Mouse (Mus musculus): ENCODE measurements around the gene Fam126a. TPM values are rescaled to one million over a fixed set of nuclear protein-coding genes. Genes with fewer than 3 reads are reported as not detected.

Gene Fam126a
- polyA plus RNA-seq, 1 experiment from 2014 or later: 36.4 TPM

DNA sequence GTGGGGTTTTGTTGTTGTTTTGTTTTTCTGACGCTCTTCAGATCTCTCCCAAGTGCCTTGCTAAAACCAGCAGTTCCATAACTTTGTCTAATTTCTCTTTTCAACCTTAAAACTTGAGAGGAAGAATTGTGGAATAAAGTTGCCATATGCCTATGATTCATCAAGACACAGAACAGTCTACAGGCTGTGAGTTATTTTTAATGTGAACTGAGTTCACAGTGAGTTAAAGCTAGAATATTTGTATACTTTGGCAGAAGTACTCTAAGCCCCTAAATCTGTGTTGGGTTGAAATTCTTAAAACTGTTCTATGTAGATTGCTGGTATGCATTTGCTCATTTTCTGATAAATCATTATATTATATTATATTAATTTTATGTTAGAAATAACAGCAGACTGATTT is 118.9 kb downstream of the Fam126a start:
- H3K9me3 ChIP-seq: 0 out of 2 replicates have a peak, but pooled peaks cover 8% of the 10 kb centered on the region
- ATAC-seq (ENCODE audit: low FRiP score): no peak
- WGBS: 100% methylated on average over 1 of the region's 1 CpGs

DNA sequence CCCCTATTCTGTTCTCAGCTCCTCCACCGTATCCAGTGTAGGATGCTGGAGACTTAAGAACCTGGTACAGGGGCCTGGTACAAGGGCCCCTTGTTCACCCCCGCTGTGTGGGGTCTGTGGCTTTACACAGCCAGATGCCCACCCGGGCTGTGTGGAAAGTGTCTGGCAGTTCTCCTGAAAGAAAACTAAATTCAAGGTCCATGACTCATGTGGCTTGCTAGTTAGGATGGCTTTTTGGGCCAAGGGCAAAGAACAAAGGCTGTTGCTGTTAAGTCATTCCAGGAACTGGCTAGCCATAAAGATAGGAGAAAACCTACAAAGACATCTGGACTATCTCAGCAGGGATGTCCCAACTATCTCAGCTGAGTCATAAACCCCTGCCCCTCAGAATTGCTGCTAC is 121.2 kb downstream of the Fam126a start:
- Histone ChIP-seq H3K27ac (no peak overlapping the region), H3K4me2 (no peak overlapping the region), H3K4me3 (no peak overlapping the region), H3K27me3 (no peaks in the 10 kb centered on the region), H3K36me3 (no peaks in the 10 kb centered on the region), H3K9ac (no peak overlapping the region), H3K4me1 (replicated peaks) (no peaks in the 10 kb centered on the region), H3K9me3 (0 out of 2 replicates have a peak, but pooled peaks cover 8% of the 10 kb centered on the region)
- no peak for ATAC-seq (ENCODE audit: low FRiP score)
- WGBS: 96% methylated on average over 3 of the region's 3 CpGs

More for the DNA sequence above, 118.9 kb downstream of the Fam126a start:
- Histone ChIP-seq H3K27me3 (no peaks in the 10 kb centered on the region), H3K9ac (no peak overlapping the region), H3K36me3 (no peaks in the 10 kb centered on the region), H3K27ac (no peak overlapping the region), H3K4me3 (no peak overlapping the region), H3K4me1 (replicated peaks) (no peaks in the 10 kb centered on the region), H3K4me2 (no peak overlapping the region)

DNA sequence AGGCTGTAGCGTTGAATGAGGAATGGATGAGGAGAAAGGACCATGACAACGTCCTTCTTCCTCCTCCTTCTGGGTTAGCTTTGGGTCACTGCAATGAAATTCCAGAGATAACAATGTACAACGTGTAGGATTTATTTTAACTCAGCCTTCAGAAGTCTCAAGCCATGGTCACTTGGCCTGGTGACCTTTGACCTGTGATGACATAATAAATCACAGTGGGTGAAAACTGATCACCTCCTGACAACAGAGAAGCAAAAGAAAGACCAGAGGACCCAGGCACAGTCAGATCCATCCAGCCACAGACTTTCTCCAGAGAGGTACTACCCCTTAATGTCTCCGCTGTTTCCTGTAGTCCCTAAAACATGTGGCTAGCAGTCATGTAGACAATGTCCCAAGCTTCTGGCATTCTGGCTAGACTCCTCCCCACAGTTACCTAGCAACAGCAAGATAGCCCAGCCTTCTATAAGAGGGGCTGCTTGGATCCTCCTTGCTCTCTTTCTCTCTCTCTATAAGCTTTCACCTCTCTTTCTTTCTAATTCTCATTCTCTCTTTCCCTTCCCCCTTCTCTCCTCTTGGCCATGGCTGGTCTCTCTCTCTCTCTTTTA is 121.9 kb downstream of the Fam126a start:
- no peaks in the 10 kb centered on the region for H3K36me3 ChIP-seq
- no peaks in the 10 kb centered on the region for H3K27me3 ChIP-seq
- 0 out of 2 replicates have a peak, but pooled peaks cover 8% of the 10 kb centered on the region for H3K9me3 ChIP-seq
- no peak overlapping the region for H3K4me3 ChIP-seq
- H3K4me1 ChIP-seq (replicated peaks): no peaks in the 10 kb centered on the region
- WGBS: 72% methylated on average over 4 of the region's 4 CpGs
- H3K27ac ChIP-seq: no peak overlapping the region
- no peak overlapping the region for H3K9ac ChIP-seq
- H3K4me2 ChIP-seq: no peak overlapping the region
- ATAC-seq (ENCODE audit: low FRiP score): no peak

DNA sequence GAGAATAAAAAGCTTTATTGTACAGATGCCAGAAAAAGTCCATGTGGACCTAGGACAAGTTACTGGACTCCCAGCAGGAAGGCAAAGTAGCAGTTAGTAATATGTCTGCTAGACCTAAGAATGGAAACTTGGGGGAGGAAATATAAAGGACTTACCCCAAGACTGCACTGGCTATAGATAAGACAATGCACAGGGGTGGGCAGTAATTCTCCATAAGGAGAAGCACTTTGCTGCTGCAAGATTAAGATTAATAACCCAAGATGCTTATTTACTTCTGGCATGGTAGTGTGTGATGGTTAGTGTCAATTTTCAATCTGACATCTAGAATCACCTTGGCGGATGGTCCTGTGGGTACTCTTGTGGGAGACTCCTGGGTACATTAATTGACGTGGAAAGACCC is 128.3 kb downstream of the Fam126a start:
- H3K4me2 ChIP-seq: no peak overlapping the region
- H3K27ac ChIP-seq: no peak overlapping the region
- WGBS: 74% methylated on average over 2 of the region's 2 CpGs
- no peaks in the 10 kb centered on the region for H3K27me3 ChIP-seq
- no peak overlapping the region for H3K4me3 ChIP-seq
- H3K36me3 ChIP-seq: no peaks in the 10 kb centered on the region
- no peak for ATAC-seq (ENCODE audit: low FRiP score)
- H3K9ac ChIP-seq: no peak overlapping the region
- H3K4me1 ChIP-seq (replicated peaks): no peaks in the 10 kb centered on the region
- no peaks in the 10 kb centered on the region for H3K9me3 ChIP-seq

GRCm38 (mm10) chr5:23900190-23900589 is 130.3 kb downstream of the Fam126a start:
- no peaks in the 10 kb centered on the region for H3K9me3 ChIP-seq
- no peak overlapping the region for H3K4me2 ChIP-seq
- no peak overlapping the region for H3K27ac ChIP-seq
- no peak overlapping the region for H3K9ac ChIP-seq
- H3K4me1 ChIP-seq (replicated peaks): no peaks in the 10 kb centered on the region
- H3K36me3 ChIP-seq: no peaks in the 10 kb centered on the region
- no peak for ATAC-seq (ENCODE audit: low FRiP score)
- no peaks in the 10 kb centered on the region for H3K27me3 ChIP-seq
- no peak overlapping the region for H3K4me3 ChIP-seq
- 75% methylated on average over 4 of the region's 4 CpGs for WGBS

GRCm38 (mm10) chr5:23893864-23894771 is 136.4 kb downstream of the Fam126a start:
- no peaks in the 10 kb centered on the region for H3K36me3 ChIP-seq
- 86% methylated on average over 11 of the region's 11 CpGs for WGBS
- H3K27me3 ChIP-seq: no peaks in the 10 kb centered on the region
- H3K9ac ChIP-seq: no peak overlapping the region
- no peaks in the 10 kb centered on the region for H3K9me3 ChIP-seq
- H3K4me1 ChIP-seq (replicated peaks): no peaks in the 10 kb centered on the region
- no peak overlapping the region for H3K27ac ChIP-seq
- no peak overlapping the region for H3K4me2 ChIP-seq
- ATAC-seq (ENCODE audit: low FRiP score): no peak
- no peak overlapping the region for H3K4me3 ChIP-seq

DNA sequence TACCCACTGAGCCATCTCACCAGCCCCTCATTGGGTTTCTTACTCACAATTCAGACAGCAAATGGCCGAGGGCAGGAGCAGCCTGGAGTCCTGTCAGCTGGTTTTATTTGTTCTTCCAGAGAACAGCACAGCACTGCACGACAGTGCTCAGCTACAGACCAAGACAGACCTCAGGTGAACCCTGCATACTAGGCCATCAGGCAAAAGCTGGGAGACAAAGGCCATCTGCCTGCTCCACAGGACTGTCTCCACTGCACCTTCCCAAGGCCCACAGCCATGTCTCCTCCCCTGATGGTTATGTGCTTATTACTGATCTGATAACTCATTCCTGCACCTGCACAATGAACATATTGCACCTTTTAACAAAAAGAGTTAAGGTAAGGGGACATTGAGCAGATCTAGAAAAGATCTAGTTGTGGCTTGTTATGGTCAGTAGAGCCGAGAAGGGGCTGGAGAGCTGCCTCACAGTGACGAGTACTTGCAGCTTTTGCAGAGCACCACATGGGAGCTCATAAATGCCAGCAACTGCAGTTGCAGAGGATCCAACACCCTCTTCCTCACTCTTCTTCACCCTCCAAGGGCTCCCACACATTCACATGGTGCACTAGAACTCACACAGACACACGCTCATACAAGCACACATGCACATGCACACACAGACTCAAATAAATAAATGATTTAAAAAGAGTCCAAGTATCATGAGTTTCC is 137.2 kb downstream of the Fam126a start:
- ATAC-seq (ENCODE audit: low FRiP score): no peak
- H3K9ac ChIP-seq: no peak overlapping the region
- H3K9me3 ChIP-seq: no peaks in the 10 kb centered on the region
- no peaks in the 10 kb centered on the region for H3K4me1 ChIP-seq (replicated peaks)
- H3K4me3 ChIP-seq: no peak overlapping the region
- no peak overlapping the region for H3K27ac ChIP-seq
- no peak overlapping the region for H3K4me2 ChIP-seq
- no peaks in the 10 kb centered on the region for H3K27me3 ChIP-seq
- H3K36me3 ChIP-seq: no peaks in the 10 kb centered on the region
- WGBS: 76% methylated on average over 5 of the region's 5 CpGs

GRCm38 (mm10) chr5:23890734-23891133 is 139.8 kb downstream of the Fam126a start:
- no peak overlapping the region for H3K4me2 ChIP-seq
- no peak for ATAC-seq (ENCODE audit: low FRiP score)
- H3K4me3 ChIP-seq: no peak overlapping the region
- H3K27me3 ChIP-seq: no peaks in the 10 kb centered on the region
- H3K4me1 ChIP-seq (replicated peaks): no peaks in the 10 kb centered on the region
- no peak overlapping the region for H3K27ac ChIP-seq
- WGBS: 47% methylated on average over 10 of the region's 10 CpGs
- no peak overlapping the region for H3K9ac ChIP-seq
- H3K36me3 ChIP-seq: no peaks in the 10 kb centered on the region
- H3K9me3 ChIP-seq: no peaks in the 10 kb centered on the region

DNA sequence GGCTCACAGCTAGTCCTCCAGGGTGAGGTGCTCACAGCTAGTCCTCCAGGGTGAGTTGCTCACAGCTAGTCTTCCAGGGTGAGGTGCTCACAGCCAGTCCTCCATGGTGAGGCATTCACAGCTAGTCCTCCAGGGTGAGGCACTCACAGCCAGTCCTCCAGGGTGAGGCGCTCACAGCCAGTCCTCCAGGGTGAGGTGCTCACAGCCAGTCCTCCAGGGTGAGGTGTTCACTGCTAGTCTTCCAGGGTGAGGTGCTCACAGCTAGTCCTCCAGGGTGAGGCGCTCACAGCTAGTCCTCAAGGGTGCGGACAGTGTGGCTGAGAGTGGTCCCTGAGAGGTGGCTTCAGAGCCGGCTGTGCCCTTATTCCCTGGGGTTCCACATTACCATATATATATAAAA is 141.0 kb downstream of the Fam126a start:
- H3K36me3 ChIP-seq: no peaks in the 10 kb centered on the region
- no peak overlapping the region for H3K4me2 ChIP-seq
- no peak overlapping the region for H3K9ac ChIP-seq
- no peak overlapping the region for H3K4me3 ChIP-seq
- ATAC-seq (ENCODE audit: low FRiP score): no peak
- no peak overlapping the region for H3K27ac ChIP-seq
- 72% methylated on average over 4 of the region's 4 CpGs for WGBS
- H3K9me3 ChIP-seq: no peaks in the 10 kb centered on the region
- H3K27me3 ChIP-seq: no peaks in the 10 kb centered on the region
- no peaks in the 10 kb centered on the region for H3K4me1 ChIP-seq (replicated peaks)

- H3K4me1 ChIP-seq (replicated peaks): no peaks in the 10 kb centered on the region
- 76% methylated on average over 3 of the region's 3 CpGs for WGBS
- no peak overlapping the region for H3K4me3 ChIP-seq
- no peak for ATAC-seq (ENCODE audit: low FRiP score)
- H3K9ac ChIP-seq: no peak overlapping the region
- H3K27me3 ChIP-seq: no peaks in the 10 kb centered on the region
- no peaks in the 10 kb centered on the region for H3K9me3 ChIP-seq
- no peak overlapping the region for H3K27ac ChIP-seq
- no peaks in the 10 kb centered on the region for H3K36me3 ChIP-seq
- H3K4me2 ChIP-seq: no peak overlapping the region
Measured at GRCm38 (mm10) chr5:23887111-23887510, 143.4 kb downstream of the Fam126a start.

- Histone ChIP-seq H3K27me3 (peaks cover 3% of the 10 kb centered on the region; the same call in 1 of the 2 replicates), H3K4me1 (replicated peaks) (no peaks in the 10 kb centered on the region), H3K9ac (no peak overlapping the region), H3K4me2 (no peak overlapping the region), H3K27ac (no peak overlapping the region), H3K36me3 (no peaks in the 10 kb centered on the region), H3K4me3 (no peak overlapping the region), H3K9me3 (no peaks in the 10 kb centered on the region)
- ATAC-seq (ENCODE audit: low FRiP score): no peak
- WGBS: 70% methylated on average over 5 of the region's 5 CpGs
Measured at GRCm38 (mm10) chr5:23874457-23874856, 156.0 kb downstream of the Fam126a start.

- no peak for ATAC-seq (ENCODE audit: low FRiP score)
- H3K9ac ChIP-seq: no peak overlapping the region
- WGBS: 89% methylated on average over 6 of the region's 6 CpGs
- H3K4me2 ChIP-seq: no peak overlapping the region
- no peaks in the 10 kb centered on the region for H3K4me1 ChIP-seq (replicated peaks)
- no peaks in the 10 kb centered on the region for H3K36me3 ChIP-seq
- H3K27ac ChIP-seq: no peak overlapping the region
- H3K27me3 ChIP-seq: peaks cover 3% of the 10 kb centered on the region; the same call in 1 of the 2 replicates
- H3K9me3 ChIP-seq: no peaks in the 10 kb centered on the region
- H3K4me3 ChIP-seq: no peak overlapping the region
Measured at GRCm38 (mm10) chr5:23872586-23872985, 157.9 kb downstream of the Fam126a start.

All from hindbrain, embryonic 13.5 days (tissue).